ENCODE assay signal across 9 mouse cellular contexts in the genomic region with DNA sequence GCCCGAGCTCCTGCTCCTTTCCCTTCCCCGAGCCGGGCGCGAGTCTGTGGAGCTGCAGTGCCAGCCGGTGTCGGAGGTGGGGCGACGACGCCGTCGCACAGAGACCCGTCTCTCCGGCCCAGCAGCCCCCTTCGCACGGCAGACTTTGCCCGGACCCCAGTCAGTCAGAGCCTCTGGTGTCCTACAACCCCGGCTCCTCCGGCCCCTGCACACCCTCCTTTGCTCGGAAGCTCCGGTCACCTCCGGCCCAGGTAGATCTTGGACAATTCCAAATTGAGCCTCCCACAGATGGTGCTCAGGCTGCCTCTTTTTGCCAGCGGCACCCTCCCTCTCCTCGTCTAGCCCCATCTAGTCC. TPM values are rescaled to one million over a fixed set of nuclear protein-coding genes. Genes with fewer than 3 reads are reported as not detected.
DNase-seq lines count a peak whose midpoint lies in the region; ATAC-seq and TF ChIP-seq lines count a peak whose summit lies in the region.
"Had no signal": no experiment of that assay in that cellular context is flagged by ENCODE, and none has a peak within 500 bp of the region (broad histone marks: within the 10 kb centered on the region; RNA-seq: fewer than 3 reads in every experiment).

No protein-coding gene starts in this region.

- TF ChIP-seq CTCF in liver, adult 2 months (IDR thresholded peaks at IDR 0.05; ENCODE audit: low read depth, low read length): no peak

- peak overlapping the region; percentile 21; the same call in 1 of the 2 replicates for H3K4me3 ChIP-seq in liver, adult 2 months (ENCODE audit: insufficient read depth, low read depth, low read length)
- H3K4me3 ChIP-seq in embryonic facial prominence, embryonic 14.5 days (ENCODE audit: low read depth, low read length): peak overlapping the region; percentile 80
- peak overlapping the region; percentile 79 for H3K4me3 ChIP-seq in intestine, embryonic 15.5 days (replicated peaks)
- H3K4me3 ChIP-seq in neural tube, embryonic 13.5 days: peak overlapping the region; percentile 93

- no peaks in the 10 kb centered on the region for H3K79me2 ChIP-seq in liver, adult 2 months (ENCODE audit: control insufficient read depth, insufficient read depth, low read length)

- no peak for ATAC-seq in embryonic facial prominence, embryonic 14.5 days (ENCODE audit: low read depth)
- ATAC-seq in intestine, embryonic 15.5 days: no peak
- ATAC-seq in neural tube, embryonic 13.5 days (ENCODE audit: low read depth): no peak

- H3K36me3 ChIP-seq in liver, adult 2 months (ENCODE audit: control insufficient read depth, insufficient read depth, low read length): no peaks in the 10 kb centered on the region
- H3K36me3 ChIP-seq in embryonic facial prominence, embryonic 14.5 days (ENCODE audit: control insufficient read depth, insufficient read depth, low read length): peaks cover 26% of the 10 kb centered on the region
- H3K36me3 ChIP-seq in intestine, embryonic 15.5 days: peaks cover 18% of the 10 kb centered on the region
- peaks cover 48% of the 10 kb centered on the region for H3K36me3 ChIP-seq in neural tube, embryonic 13.5 days

- H3K27me3 ChIP-seq in liver, adult 2 months (ENCODE audit: control insufficient read depth, insufficient read depth, low read length): peaks cover 13% of the 10 kb centered on the region
- peaks cover 36% of the 10 kb centered on the region for H3K27me3 ChIP-seq in embryonic facial prominence, embryonic 14.5 days (replicated peaks; ENCODE audit: control insufficient read depth, insufficient read depth, low read length)
- H3K27me3 ChIP-seq in intestine, embryonic 15.5 days (replicated peaks): peaks cover 35% of the 10 kb centered on the region
- H3K27me3 ChIP-seq in neural tube, embryonic 13.5 days: peaks cover 36% of the 10 kb centered on the region

- H3K4me2 ChIP-seq in embryonic facial prominence, embryonic 14.5 days (ENCODE audit: low read depth, low read length): peak overlapping the region; percentile 71
- peak overlapping the region; percentile 87 for H3K4me2 ChIP-seq in intestine, embryonic 15.5 days (replicated peaks)
- peak overlapping the region; percentile 80 for H3K4me2 ChIP-seq in neural tube, embryonic 13.5 days

- no peak for TF ChIP-seq POLR2A in liver, adult 2 months (IDR thresholded peaks at IDR 0.05; ENCODE audit: extremely low read depth, insufficient read depth, low read length)

- H3K4me1 ChIP-seq in liver, adult 2 months (ENCODE audit: control insufficient read depth, insufficient read depth, low read length): no peaks in the 10 kb centered on the region; the same call in 1 of the 2 replicates
- H3K4me1 ChIP-seq in embryonic facial prominence, embryonic 14.5 days (ENCODE audit: control insufficient read depth, insufficient read depth, low read length): peaks cover 9% of the 10 kb centered on the region
- peaks cover 19% of the 10 kb centered on the region for H3K4me1 ChIP-seq in intestine, embryonic 15.5 days (replicated peaks)
- peaks cover 53% of the 10 kb centered on the region for H3K4me1 ChIP-seq in neural tube, embryonic 13.5 days (replicated peaks)

- H3K9me3 ChIP-seq in embryonic facial prominence, embryonic 14.5 days (ENCODE audit: control insufficient read depth, low read length): no peaks in the 10 kb centered on the region
- no peaks in the 10 kb centered on the region for H3K9me3 ChIP-seq in intestine, embryonic 15.5 days
- no peaks in the 10 kb centered on the region for H3K9me3 ChIP-seq in neural tube, embryonic 13.5 days

- no peak for DNase-seq in liver, adult 2 months (ENCODE audit: extremely low read depth, low read depth, low spot score)
- no peak for DNase-seq in liver
- no peak for DNase-seq in embryonic facial prominence, embryonic 14.5 days (ENCODE audit: low spot score)
- no peak for DNase-seq in embryo, embryonic 11 days
- DNase-seq in frontal cortex, postnatal 25 days (ENCODE audit: low spot score in 2 of 2): no peak
- DNase-seq in cerebellum, postnatal 25 days: no peak

- WGBS in liver, adult 2 months: 2% methylated on average over 24 of the region's 24 CpGs
- under 1% methylated on average over 9 of the region's 24 CpGs for WGBS in embryonic facial prominence, embryonic 14.5 days
- WGBS in intestine, embryonic 15.5 days: under 1% methylated on average over 24 of the region's 24 CpGs
- 2% methylated on average over 24 of the region's 24 CpGs for WGBS in neural tube, embryonic 13.5 days

- H3K9ac ChIP-seq in liver, adult 2 months (ENCODE audit: low read depth, low read length): no peak overlapping the region
- peak overlapping the region; percentile 51; the same call in 1 of the 2 replicates for H3K9ac ChIP-seq in embryonic facial prominence, embryonic 14.5 days (ENCODE audit: low read depth, low read length)
- H3K9ac ChIP-seq in intestine, embryonic 15.5 days: no peak overlapping the region
- peak overlapping the region; percentile 92 for H3K9ac ChIP-seq in neural tube, embryonic 13.5 days

- H3K27ac ChIP-seq in liver, adult 2 months (replicated peaks; ENCODE audit: insufficient read depth, low read depth, low read length): no peak overlapping the region
- H3K27ac ChIP-seq in embryonic facial prominence, embryonic 14.5 days (replicated peaks; ENCODE audit: low read depth, low read length): no peak overlapping the region
- H3K27ac ChIP-seq in intestine, embryonic 15.5 days: no peak overlapping the region
- H3K27ac ChIP-seq in neural tube, embryonic 13.5 days (replicated peaks): peak overlapping the region; percentile 86

RNA-seq across cellular contexts. Expression of gene Tmem198, which starts 0.3 kb away (rescaled TPM):
- total RNA-seq in liver, adult 2 months (2014; rRNA removed): 0.55 TPM in 1 of 2 replicates, not detected in the other
- polyA plus RNA-seq in liver, adult 2 months (2012; rRNA removed): 0.06 and 0.15 TPM in 2 replicates
- 1.3 and 1.6 TPM in 2 replicates for polyA plus RNA-seq in embryonic facial prominence, embryonic 14.5 days (2014; fragmentation: Nextera tagmentation; extraction: Ambion mirVana)
- polyA plus RNA-seq in intestine, embryonic 15.5 days (2015; fragmentation: Nextera tagmentation; extraction: Ambion mirVana): 2.2 and 2.4 TPM in 2 replicates
- polyA plus RNA-seq in neural tube, embryonic 13.5 days (2015; fragmentation: Nextera tagmentation; extraction: Ambion mirVana): 37.2 and 40.9 TPM in 2 replicates
- total RNA-seq: hematopoietic stem cell, adult 5-6 weeks had no signal

RNA-seq across cellular contexts. Expression of gene Chpf, which starts 0.5 kb away (rescaled TPM):
- total RNA-seq in liver, adult 2 months (2014; rRNA removed): 1.4 and 1.9 TPM in 2 replicates
- polyA plus RNA-seq in liver, adult 2 months (2012; rRNA removed): 2.9 and 3.4 TPM in 2 replicates
- 65.1 and 66.0 TPM in 2 replicates for polyA plus RNA-seq in embryonic facial prominence, embryonic 14.5 days (2014; fragmentation: Nextera tagmentation; extraction: Ambion mirVana)
- 35.9 and 36.9 TPM in 2 replicates for polyA plus RNA-seq in intestine, embryonic 15.5 days (2015; fragmentation: Nextera tagmentation; extraction: Ambion mirVana)
- 39.1 and 41.0 TPM in 2 replicates for polyA plus RNA-seq in neural tube, embryonic 13.5 days (2015; fragmentation: Nextera tagmentation; extraction: Ambion mirVana)

RNA-seq across cellular contexts. Expression of gene Obsl1, which starts 26.6 kb away (rescaled TPM):
- 0.65 and 1.5 TPM in 2 replicates for total RNA-seq in liver, adult 2 months (2014; rRNA removed)
- 0.51 and 1.3 TPM in 2 replicates for polyA plus RNA-seq in liver, adult 2 months (2012; rRNA removed)
- polyA plus RNA-seq in embryonic facial prominence, embryonic 14.5 days (2014; fragmentation: Nextera tagmentation; extraction: Ambion mirVana): 98.7 and 102 TPM in 2 replicates
- 70.3 and 70.5 TPM in 2 replicates for polyA plus RNA-seq in intestine, embryonic 15.5 days (2015; fragmentation: Nextera tagmentation; extraction: Ambion mirVana)
- 28.1 and 30.1 TPM in 2 replicates for polyA plus RNA-seq in neural tube, embryonic 13.5 days (2015; fragmentation: Nextera tagmentation; extraction: Ambion mirVana)

RNA-seq across cellular contexts. Expression of gene Inha, which starts 27.3 kb away (rescaled TPM):
- total RNA-seq in liver, adult 2 months (2014; rRNA removed): not detected in 2 replicates
- polyA plus RNA-seq in liver, adult 2 months (2012; rRNA removed): 0.44 and 0.53 TPM in 2 replicates
- polyA plus RNA-seq in embryonic facial prominence, embryonic 14.5 days (2014; fragmentation: Nextera tagmentation; extraction: Ambion mirVana): 5.9 and 9.7 TPM in 2 replicates
- polyA plus RNA-seq in intestine, embryonic 15.5 days (2015; fragmentation: Nextera tagmentation; extraction: Ambion mirVana): 5.2 and 8.9 TPM in 2 replicates
- 13.3 and 13.7 TPM in 2 replicates for polyA plus RNA-seq in neural tube, embryonic 13.5 days (2015; fragmentation: Nextera tagmentation; extraction: Ambion mirVana)

RNA-seq across cellular contexts. Expression of gene Asic4, which starts 29.4 kb away (rescaled TPM):
- total RNA-seq in liver, adult 2 months (2014; rRNA removed): not detected in 2 replicates
- polyA plus RNA-seq in liver, adult 2 months (2012; rRNA removed): not detected in 2 replicates
- 0.16 and 0.18 TPM in 2 replicates for polyA plus RNA-seq in embryonic facial prominence, embryonic 14.5 days (2014; fragmentation: Nextera tagmentation; extraction: Ambion mirVana)
- 2.6 and 2.7 TPM in 2 replicates for polyA plus RNA-seq in intestine, embryonic 15.5 days (2015; fragmentation: Nextera tagmentation; extraction: Ambion mirVana)
- polyA plus RNA-seq in neural tube, embryonic 13.5 days (2015; fragmentation: Nextera tagmentation; extraction: Ambion mirVana): 28.7 and 28.8 TPM in 2 replicates
- total RNA-seq: hematopoietic stem cell, adult 5-6 weeks had no signal

Comparison
In these comparisons a context has a peak if more than half of its experiments do, and no peak if none do; other contexts are left out.
1. H3K4me3 ChIP-seq: peak in every context shown above with its lines; median percentile 93 in neural tube, embryonic 13.5 days; 80 in embryonic facial prominence, embryonic 14.5 days; 79 in intestine, embryonic 15.5 days; 21 in liver, adult 2 months.
2. H3K9ac ChIP-seq: peak in embryonic facial prominence, embryonic 14.5 days (single experiment) and neural tube, embryonic 13.5 days (single experiment); none in liver, adult 2 months (single experiment) and intestine, embryonic 15.5 days (single experiment).
3. RNA of gene Tmem198, which starts 0.3 kb away (polyA plus RNA-seq): 37.2 to 40.9 TPM in neural tube, embryonic 13.5 days; 2.2 to 2.4 TPM in intestine, embryonic 15.5 days, 1.3 to 1.6 TPM in embryonic facial prominence, embryonic 14.5 days and 0.06 to 0.15 TPM in liver, adult 2 months; every median in the first group is over 10 times any median in the second.
4. RNA of gene Obsl1, which starts 26.6 kb away (polyA plus RNA-seq): 98.7 to 102 TPM in embryonic facial prominence, embryonic 14.5 days, 70.3 to 70.5 TPM in intestine, embryonic 15.5 days and 28.1 to 30.1 TPM in neural tube, embryonic 13.5 days; 0.51 to 1.3 TPM in liver, adult 2 months; every median in the first group is over 10 times any median in the second.
5. Peak in every context shown above with its lines, with median percentiles within 50 percentile points of each other: H3K4me2 ChIP-seq.